15 mouse cellular contexts compared by ENCODE assay signal in the genomic region with DNA sequence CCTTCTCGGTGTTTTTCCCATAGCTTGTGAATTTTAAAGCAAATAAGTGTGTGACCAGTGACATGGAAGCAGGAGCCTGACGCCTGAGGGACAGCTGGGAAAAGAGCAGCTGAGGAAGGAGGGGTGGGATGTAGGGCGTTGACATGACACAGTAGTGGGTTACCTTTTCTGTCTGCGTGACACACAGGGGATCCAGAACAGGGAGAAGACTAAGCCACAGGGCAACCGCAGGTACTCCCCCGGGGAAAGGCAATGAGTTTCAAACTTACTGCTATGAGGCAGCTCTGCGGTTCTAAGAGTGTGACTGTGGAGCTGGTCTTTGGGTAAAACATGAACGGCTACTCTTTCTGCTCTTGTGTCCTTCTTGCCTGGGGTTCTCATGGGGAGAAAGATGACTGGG.
A peak's percentile ranks its signal among the peaks of the same experiment; 100 is the strongest.
DNase-seq lines count a peak whose midpoint lies in the region; TF ChIP-seq lines count a peak whose summit lies in the region.
"Had no signal": no experiment of that assay in that cellular context is flagged by ENCODE, and none has a peak within 500 bp of the region (broad histone marks: within the 10 kb centered on the region; RNA-seq: fewer than 3 reads in every experiment).

No protein-coding gene starts in this region.

- TF ChIP-seq POLR2A in CH12.LX (IDR thresholded peaks at IDR 0.05; ENCODE audit: low read depth, low read length) = no peak

- no peaks in the 10 kb centered on the region for H3K36me3 ChIP-seq in CH12.LX (replicated peaks in 1 of 2; ENCODE audit: control insufficient read depth in 1 of 2, insufficient read depth in 1 of 2, low read length in 1 of 2)
- H3K36me3 ChIP-seq: G1E had no signal

- no peak for TF ChIP-seq CTCF in CH12.LX (conservative IDR thresholded peaks at IDR 0.05 in 1 of 2, IDR thresholded peaks at IDR 0.05 in 1 of 2; ENCODE audit: low read depth in 2 of 2, low read length in 2 of 2)

- H3K9ac ChIP-seq in CH12.LX (ENCODE audit: insufficient read depth, low read depth) = no peak overlapping the region

- DNase-seq in CH12.LX (ENCODE audit: extremely low read depth) = peak; percentile 45
- DNase-seq in thymus, postnatal 10 days (ENCODE audit: low spot score in 2 of 2) = no peak
- DNase-seq: adrenal gland, adult 2 months; adrenal gland, adult 8-10 months; adrenal gland, postnatal 10 days; adrenal gland, postnatal 14 days; adrenal gland, postnatal 25 days; adrenal gland, postnatal 36 days; B cell, adult 2 months; cerebellum, adult 11 months; cerebellum, adult 11-12 months; cerebellum, adult 18-20 months; cerebellum, adult 2 months; cerebellum, adult 8-10 months had no signal

- no peaks in the 10 kb centered on the region for H3K9me3 ChIP-seq in CH12.LX (replicated peaks; ENCODE audit: low read length)

- TF ChIP-seq EP300 in CH12.LX (IDR thresholded peaks at IDR 0.05; ENCODE audit: low read length) = no peak

- TF ChIP-seq RAD21 in CH12.LX (IDR thresholded peaks at IDR 0.05; ENCODE audit: low read depth, low read length) = no peak

- in situ Hi-C loops in CH12.LX (cut with MboI; ENCODE audit: low pct_ligation_motif_present, low pct_unique_long_range_greater_than_20kb, low sequenced_read_pairs) = no loop called here

- peaks cover 94% of the 10 kb centered on the region for H3K27me3 ChIP-seq in CH12.LX (replicated peaks)

- peaks cover 0 to 6% of the 10 kb centered on the region in 2 experiments; a peak in 1 of 4 replicates for H3K4me1 ChIP-seq in CH12.LX (ENCODE audit: control insufficient read depth in 1 of 2, insufficient read depth in 2 of 2)

- no peaks in the 10 kb centered on the region for H3K79me2 ChIP-seq in CH12.LX (replicated peaks; ENCODE audit: control insufficient read depth, extremely low read depth, insufficient read depth, poor library complexity, severe bottlenecking)

- no peak overlapping the region for H3K27ac ChIP-seq in CH12.LX (ENCODE audit: insufficient read depth, low read depth)

- no peak overlapping the region for H3K4me2 ChIP-seq in CH12.LX (ENCODE audit: insufficient read depth, low read depth, poor library complexity, severe bottlenecking)

- dilution Hi-C loops in CH12.LX (cut with MboI; ENCODE audit: extremely low pct_ligation_motif_present, extremely low pct_unique_long_range_greater_than_20kb, low sequenced_read_pairs) = no loop called here

- no peak overlapping the region for H3K4me3 ChIP-seq in CH12.LX (replicated peaks in 1 of 3; ENCODE audit: low read depth in 2 of 3, low read length in 2 of 3, poor library complexity in 1 of 3)

TF ChIP-seq in CH12.LX, 34 proteins besides CTCF, POLR2A, EP300 and RAD21:
- TF ChIP-seq TCF12 (IDR thresholded peaks at IDR 0.05; ENCODE audit: low read depth, low read length) = no peak
- TF ChIP-seq MAFK (IDR thresholded peaks at IDR 0.05; ENCODE audit: insufficient replicate concordance, low read length) = peak; percentile 75
- no peak for TF ChIP-seq E2F4 (IDR thresholded peaks at IDR 0.05; ENCODE audit: insufficient replicate concordance, low read depth, low read length)
- peak; percentile 51 for TF ChIP-seq BHLHE40 (IDR thresholded peaks at IDR 0.05; ENCODE audit: low read depth, low read length)
- TF ChIP-seq ETS1 (conservative IDR thresholded peaks at IDR 0.05; ENCODE audit: low read depth, low read length) = no peak
- TF ChIP-seq IRF4 (IDR thresholded peaks at IDR 0.05; ENCODE audit: low read depth, low read length) = peak; percentile 41; the same call in 1 of the 2 replicates
